Mouse (Mus musculus): ENCODE measurements around the gene Rab3b.

DNA sequence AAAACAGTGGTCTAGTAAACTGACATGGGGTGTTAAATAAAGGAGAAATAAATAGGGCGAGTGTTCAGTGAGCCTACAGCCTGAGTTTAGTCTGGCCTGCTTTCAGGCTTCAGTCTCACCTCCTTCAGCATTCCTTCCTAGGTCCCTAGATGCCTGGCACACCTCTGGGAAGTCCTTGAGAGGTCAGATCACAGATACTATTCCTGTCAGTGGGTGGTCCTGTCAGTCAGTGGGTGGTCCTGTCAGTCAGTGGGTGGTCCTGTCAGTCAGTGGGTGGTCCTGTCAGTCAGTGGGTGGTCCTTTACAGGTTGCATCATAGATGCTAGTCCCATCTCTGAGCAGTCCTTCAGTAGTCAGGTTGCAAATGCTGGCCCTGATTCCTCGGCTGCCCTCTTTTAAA is 110.6 kb downstream of the Rab3b start:
- TF ChIP-seq POLR2A (IDR thresholded peaks at IDR 0.05; ENCODE audit: insufficient read depth, low read depth, low read length) (no peak), EP300 (IDR thresholded peaks at IDR 0.05; ENCODE audit: insufficient read depth, low read depth, low read length) (no peak)
